Mouse (Mus musculus): ENCODE measurements around the gene Tgtp1. TPM values are rescaled to one million over a fixed set of nuclear protein-coding genes. Genes with fewer than 3 reads are reported as not detected.

Tgtp1 gene
- polyA plus RNA-seq, 1 experiment from 2014 or later: 1.0 TPM

Other genes with a start within 250 kb of the Tgtp1 start
- gene Rack1, start 193.8 kb downstream of the Tgtp1 start, polyA plus RNA-seq (2014; fragmentation: Nextera tagmentation; extraction: Ambion mirVana): 984 TPM in 2 replicates
- 5.8 and 6.2 TPM in 2 replicates for gene Trim41, start 176.8 kb downstream of the Tgtp1 start, polyA plus RNA-seq (2014; fragmentation: Nextera tagmentation; extraction: Ambion mirVana)
- 1.4 and 2.1 TPM in 2 replicates for gene Trim7, start 168.0 kb downstream of the Tgtp1 start, polyA plus RNA-seq (2014; fragmentation: Nextera tagmentation; extraction: Ambion mirVana)
- 4.5 and 4.9 TPM in 2 replicates for gene Gm12184, start 167.5 kb downstream of the Tgtp1 start, polyA plus RNA-seq (2014; fragmentation: Nextera tagmentation; extraction: Ambion mirVana)
- gene Irgm1, start 122.5 kb downstream of the Tgtp1 start, polyA plus RNA-seq (2014; fragmentation: Nextera tagmentation; extraction: Ambion mirVana): 12.9 and 13.2 TPM in 2 replicates
- gene Gm5431, start 92.0 kb downstream of the Tgtp1 start, polyA plus RNA-seq (2014; fragmentation: Nextera tagmentation; extraction: Ambion mirVana): 0.12 and 0.28 TPM in 2 replicates
- gene Psme2b, start 48.0 kb downstream of the Tgtp1 start, polyA plus RNA-seq (2014; fragmentation: Nextera tagmentation; extraction: Ambion mirVana): 3.8 TPM in 2 replicates
- gene Olfr56, start 15.3 kb downstream of the Tgtp1 start, polyA plus RNA-seq (2014; fragmentation: Nextera tagmentation; extraction: Ambion mirVana): 0.21 TPM in 1 of 2 replicates, not detected in the other
- 0.67 and 0.73 TPM in 2 replicates for gene 9930111J21Rik1, start 14.8 kb downstream of the Tgtp1 start, polyA plus RNA-seq (2014; fragmentation: Nextera tagmentation; extraction: Ambion mirVana)
- gene Gm12185, start 1.9 kb downstream of the Tgtp1 start, polyA plus RNA-seq (2014; fragmentation: Nextera tagmentation; extraction: Ambion mirVana): not detected in 2 replicates
- gene 9930111J21Rik2, start 57.1 kb upstream of the Tgtp1 start, polyA plus RNA-seq (2014; fragmentation: Nextera tagmentation; extraction: Ambion mirVana): 0.81 and 1.2 TPM in 2 replicates
- gene Tgtp2, start 70.0 kb upstream of the Tgtp1 start, polyA plus RNA-seq (2014; fragmentation: Nextera tagmentation; extraction: Ambion mirVana): 0.10 TPM in 1 of 2 replicates, not detected in the other
- gene Ifi47, start 82.4 kb upstream of the Tgtp1 start, polyA plus RNA-seq (2014; fragmentation: Nextera tagmentation; extraction: Ambion mirVana): 1.6 and 2.2 TPM in 2 replicates
- gene Olfr1396, start 120.7 kb upstream of the Tgtp1 start, polyA plus RNA-seq (2014; fragmentation: Nextera tagmentation; extraction: Ambion mirVana): 0.08 TPM in 1 of 2 replicates, not detected in the other
- gene Olfr1395, start 148.1 kb upstream of the Tgtp1 start, polyA plus RNA-seq (2014; fragmentation: Nextera tagmentation; extraction: Ambion mirVana): not detected in 2 replicates
- gene Olfr1394, start 160.2 kb upstream of the Tgtp1 start, polyA plus RNA-seq (2014; fragmentation: Nextera tagmentation; extraction: Ambion mirVana): not detected in 2 replicates
- gene Btnl9, start 193.0 kb upstream of the Tgtp1 start, polyA plus RNA-seq (2014; fragmentation: Nextera tagmentation; extraction: Ambion mirVana): 2.4 TPM in 2 replicates
- gene Zfp62, start 209.1 kb upstream of the Tgtp1 start, polyA plus RNA-seq (2014; fragmentation: Nextera tagmentation; extraction: Ambion mirVana): 42.1 and 47.6 TPM in 2 replicates